Mouse (Mus musculus): ENCODE results near the gene Rps6kc1. TPM values are rescaled to one million over a fixed set of nuclear protein-coding genes. Genes with fewer than 3 reads are reported as not detected.

The Rps6kc1 gene
- total and polyA plus RNA-seq, 2 experiments from 2014 or later, result 7.3 to 9.7 TPM

- H3K9me3 ChIP-seq (replicated peaks; ENCODE audit: control insufficient read depth, low read length), result no peaks in the 10 kb centered on the region
- H3K4me2 ChIP-seq (ENCODE audit: low read depth, low read length), result no peak overlapping the region
- no peaks in the 10 kb centered on the region for H3K27me3 ChIP-seq (ENCODE audit: control insufficient read depth, insufficient read depth, low read length)
- no peak for TF ChIP-seq CTCF (IDR thresholded peaks at IDR 0.05; ENCODE audit: low read depth)
- TF ChIP-seq EP300 (IDR thresholded peaks at IDR 0.05; ENCODE audit: low read depth), result no peak
- no peaks in the 10 kb centered on the region for H3K4me1 ChIP-seq (ENCODE audit: control insufficient read depth, insufficient read depth)
- H3K4me3 ChIP-seq (ENCODE audit: low read depth, low read length), result no peak overlapping the region
- no peak for ATAC-seq (ENCODE audit: insufficient read depth, low read depth)
- no peak overlapping the region for H3K9ac ChIP-seq (replicated peaks; ENCODE audit: low read depth, low read length)
- H3K36me3 ChIP-seq (replicated peaks; ENCODE audit: control insufficient read depth, insufficient read depth, low read length), result no peaks in the 10 kb centered on the region
- 94% methylated on average over 4 of the region's 4 CpGs for WGBS
- H3K27ac ChIP-seq (ENCODE audit: low read depth), result no peak overlapping the region
- no peak for DNase-seq (ENCODE audit: low spot score)
Measured at GRCm38 (mm10) chr1:190728111-190728651, 183.4 kb downstream of the Rps6kc1 start.

- Histone ChIP-seq H3K9me3 (replicated peaks; ENCODE audit: control insufficient read depth, low read length) (no peaks in the 10 kb centered on the region), H3K36me3 (replicated peaks; ENCODE audit: control insufficient read depth, insufficient read depth, low read length) (no peaks in the 10 kb centered on the region), H3K9ac (replicated peaks; ENCODE audit: low read depth, low read length) (no peak overlapping the region), H3K4me1 (ENCODE audit: control insufficient read depth, insufficient read depth) (no peaks in the 10 kb centered on the region), H3K4me3 (ENCODE audit: low read depth, low read length) (no peak overlapping the region), H3K4me2 (ENCODE audit: low read depth, low read length) (no peak overlapping the region), H3K27me3 (ENCODE audit: control insufficient read depth, insufficient read depth, low read length) (no peaks in the 10 kb centered on the region), H3K27ac (ENCODE audit: low read depth) (no peak overlapping the region)
- ATAC-seq (ENCODE audit: insufficient read depth, low read depth), result no peak
- 38% methylated on average over 2 of the region's 2 CpGs for WGBS
- no peak for DNase-seq (ENCODE audit: low spot score)
- TF ChIP-seq EP300 (IDR thresholded peaks at IDR 0.05; ENCODE audit: low read depth), result no peak
Measured at GRCm38 (mm10) chr1:190727385-190727784, 184.2 kb downstream of the Rps6kc1 start.

DNA sequence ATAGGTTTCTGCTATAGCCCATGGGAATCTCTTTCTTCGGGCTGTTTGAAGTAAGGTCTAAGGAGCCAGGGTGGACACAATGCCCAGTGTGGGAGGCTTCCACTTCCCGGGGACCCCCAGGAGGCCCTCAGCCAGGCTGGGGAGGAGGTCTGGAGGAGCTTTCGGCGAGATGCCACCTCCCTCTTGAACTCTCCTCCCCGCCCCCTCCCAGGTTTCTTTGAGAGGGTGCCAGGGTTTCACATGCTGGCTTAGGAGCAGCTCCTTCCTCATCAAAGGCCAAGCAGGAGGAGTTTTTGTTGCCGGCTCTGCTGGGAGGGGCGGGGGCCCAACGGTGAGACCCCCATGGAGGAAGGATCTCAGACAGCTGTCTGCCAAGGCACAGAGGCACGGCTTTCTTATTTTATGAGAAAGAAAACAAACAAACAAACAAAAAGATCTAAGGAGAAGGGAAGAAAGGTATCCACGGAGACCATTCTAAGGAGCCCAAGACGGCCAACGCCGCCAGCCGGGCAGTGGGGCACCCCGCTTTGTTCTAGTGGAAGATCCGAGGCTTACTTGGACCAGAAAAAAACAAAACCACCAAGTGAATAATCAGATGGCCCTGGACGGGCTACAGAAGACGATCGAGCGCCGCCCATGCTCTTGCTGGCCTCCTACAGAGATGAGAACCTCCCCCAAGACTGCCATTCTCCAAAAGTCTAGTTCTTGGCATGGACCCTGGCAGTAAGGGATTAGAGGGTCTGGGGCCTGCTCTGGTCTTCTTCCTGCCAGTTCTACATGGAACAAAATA lies 186.8 kb downstream of the Rps6kc1 start:
- no peak overlapping the region for H3K9ac ChIP-seq (replicated peaks; ENCODE audit: low read depth, low read length)
- H3K27ac ChIP-seq (ENCODE audit: low read depth), result no peak overlapping the region
- ATAC-seq (ENCODE audit: insufficient read depth, low read depth) (no peak), DNase-seq (ENCODE audit: low spot score) (no peak)
- H3K36me3 ChIP-seq (replicated peaks; ENCODE audit: control insufficient read depth, insufficient read depth, low read length), result no peaks in the 10 kb centered on the region
- H3K4me2 ChIP-seq (ENCODE audit: low read depth, low read length), result no peak overlapping the region
- no peaks in the 10 kb centered on the region for H3K4me1 ChIP-seq (ENCODE audit: control insufficient read depth, insufficient read depth)
- no peak overlapping the region for H3K4me3 ChIP-seq (ENCODE audit: low read depth, low read length)
- H3K9me3 ChIP-seq (replicated peaks; ENCODE audit: control insufficient read depth, low read length), result no peaks in the 10 kb centered on the region
- WGBS, result 60% methylated on average over 21 of the region's 21 CpGs
- no peaks in the 10 kb centered on the region for H3K27me3 ChIP-seq (ENCODE audit: control insufficient read depth, insufficient read depth, low read length)
- no peak for TF ChIP-seq EP300 (IDR thresholded peaks at IDR 0.05; ENCODE audit: low read depth)
- TF ChIP-seq CTCF (IDR thresholded peaks at IDR 0.05; ENCODE audit: low read depth), result no peak

- no peaks in the 10 kb centered on the region for H3K9me3 ChIP-seq (replicated peaks; ENCODE audit: control insufficient read depth, low read length)
- TF ChIP-seq CTCF (IDR thresholded peaks at IDR 0.05; ENCODE audit: low read depth) (no peak), EP300 (IDR thresholded peaks at IDR 0.05; ENCODE audit: low read depth) (no peak)
- WGBS, result 78% methylated on average over 7 of the region's 7 CpGs
- ATAC-seq (ENCODE audit: insufficient read depth, low read depth) (no peak), DNase-seq (ENCODE audit: low spot score) (no peak)
- H3K4me2 ChIP-seq (ENCODE audit: low read depth, low read length), result no peak overlapping the region
- H3K27me3 ChIP-seq (ENCODE audit: control insufficient read depth, insufficient read depth, low read length), result no peaks in the 10 kb centered on the region
- no peak overlapping the region for H3K27ac ChIP-seq (ENCODE audit: low read depth)
- no peaks in the 10 kb centered on the region for H3K36me3 ChIP-seq (replicated peaks; ENCODE audit: control insufficient read depth, insufficient read depth, low read length)
- H3K4me3 ChIP-seq (ENCODE audit: low read depth, low read length), result no peak overlapping the region
- H3K9ac ChIP-seq (replicated peaks; ENCODE audit: low read depth, low read length), result no peak overlapping the region
- H3K4me1 ChIP-seq (ENCODE audit: control insufficient read depth, insufficient read depth), result no peaks in the 10 kb centered on the region
Measured at GRCm38 (mm10) chr1:190723926-190724430, 187.6 kb downstream of the Rps6kc1 start.

DNA sequence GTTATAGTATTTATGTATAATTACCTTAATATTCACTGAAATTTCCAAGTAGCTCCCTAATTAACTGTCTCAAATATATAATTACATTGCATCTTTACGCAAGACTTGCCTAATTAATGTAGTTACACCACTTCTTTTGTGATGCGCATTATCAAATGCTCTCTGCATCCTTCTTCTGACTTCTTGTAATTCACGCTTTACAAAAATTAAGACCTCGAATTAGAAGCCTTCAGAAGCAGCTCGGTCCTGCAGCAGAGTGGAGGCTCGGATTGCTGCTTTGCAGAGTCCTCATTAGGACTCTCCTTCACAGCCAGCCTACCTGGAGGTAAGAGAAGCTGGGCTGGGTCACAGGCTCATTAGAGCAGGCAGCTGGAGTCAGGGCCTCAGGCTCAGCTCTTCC lies 197.7 kb downstream of the Rps6kc1 start:
- Histone ChIP-seq H3K9ac (replicated peaks; ENCODE audit: low read depth, low read length) (no peak overlapping the region), H3K27me3 (ENCODE audit: control insufficient read depth, insufficient read depth, low read length) (no peaks in the 10 kb centered on the region), H3K27ac (ENCODE audit: low read depth) (no peak overlapping the region), H3K4me1 (ENCODE audit: control insufficient read depth, insufficient read depth) (no peaks in the 10 kb centered on the region), H3K4me3 (ENCODE audit: low read depth, low read length) (no peak overlapping the region), H3K36me3 (replicated peaks; ENCODE audit: control insufficient read depth, insufficient read depth, low read length) (no peaks in the 10 kb centered on the region), H3K4me2 (ENCODE audit: low read depth, low read length) (no peak overlapping the region), H3K9me3 (replicated peaks; ENCODE audit: control insufficient read depth, low read length) (no peaks in the 10 kb centered on the region)
- 74% methylated on average over 6 of the region's 6 CpGs for WGBS
- ATAC-seq (ENCODE audit: insufficient read depth, low read depth) (no peak), DNase-seq (ENCODE audit: low spot score) (no peak)
- TF ChIP-seq CTCF (IDR thresholded peaks at IDR 0.05; ENCODE audit: low read depth) (no peak), EP300 (IDR thresholded peaks at IDR 0.05; ENCODE audit: low read depth) (no peak)
